Mouse (Mus musculus) cerebellum, adult 2 months (tissue): ENCODE measurements at regions not wholly inside any gene's neighbourhood (a gene's known extent, or its start where the extent isn't known, plus 50 kb on each side); places are given as distances from the start of the nearest gene placed in this dataset.

Experiments
- CTCF ChIP-seq: fragments of 200-500 bp; IDR thresholded peaks from 2 replicates; pipeline ENCODE4 v1.5.1; 2011; ENCODE audit warnings: low read depth, mild to moderate bottlenecking, control low read depth, low read length, moderate library complexity, borderline replicate concordance; ENCODE audit not compliant: insufficient read depth
- POLR2A ChIP-seq: fragments of 200-500 bp; IDR thresholded peaks from 2 replicates; pipeline ENCODE4 v1.6.1; 2011; ENCODE audit warnings: low read length, control low read depth, borderline replicate concordance; ENCODE audit not compliant: insufficient read depth

DNA sequence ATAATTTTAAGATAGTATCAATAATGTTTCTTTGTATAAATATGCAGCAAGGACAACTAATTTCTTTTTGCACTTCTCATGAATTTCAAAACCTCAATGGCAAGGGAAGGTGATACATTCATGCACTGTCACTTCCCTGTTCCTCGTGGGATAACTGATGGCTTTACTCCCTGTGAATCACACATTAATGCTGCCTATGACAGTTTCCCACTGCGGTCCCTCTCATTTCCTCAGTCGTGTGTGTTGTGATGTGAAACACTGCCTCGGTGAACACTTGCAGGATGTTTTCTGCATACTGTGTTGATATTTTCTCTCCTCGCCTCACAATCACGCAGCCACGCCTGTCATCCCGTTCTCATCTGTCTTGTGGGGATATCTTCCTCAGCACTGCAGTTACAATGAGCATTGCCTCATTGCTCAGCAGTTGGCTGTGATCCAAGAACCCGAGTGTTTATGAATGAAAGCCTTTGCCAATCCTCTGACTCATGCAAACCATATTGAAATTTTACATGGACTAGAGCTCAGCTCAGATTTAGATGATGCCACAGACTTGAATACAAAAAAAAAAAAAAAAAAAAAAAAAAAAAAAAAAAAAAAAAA, 425.4 kb upstream of the Slitrk5 start:
- TF ChIP-seq CTCF: no peak
- no peak for TF ChIP-seq POLR2A
